In genomic region chr3:21936616-21937015, GRCm38 (mm10) we compare ENCODE assay signal across 8 mouse cellular contexts.
DNase-seq lines count a peak whose midpoint lies in the region; ATAC-seq and TF ChIP-seq lines count a peak whose summit lies in the region.

No protein-coding gene starts in this region.

- no peaks in the 10 kb centered on the region for H3K79me2 ChIP-seq in heart, adult 2 months (replicated peaks; ENCODE audit: control insufficient read depth, insufficient read depth, low read length)
- H3K79me2 ChIP-seq in CH12.LX (replicated peaks; ENCODE audit: control insufficient read depth, extremely low read depth, insufficient read depth, poor library complexity, severe bottlenecking): no peaks in the 10 kb centered on the region

- ATAC-seq in embryonic facial prominence, embryonic 11.5 days (replicated peaks; ENCODE audit: insufficient number of reproducible peaks, low FRiP score, low TSS enrichment, low read depth): peak; percentile 20
- ATAC-seq in intestine, embryonic 16.5 days: peak; percentile 4
- no peak; the same call in 1 of the 2 replicates for ATAC-seq in midbrain, embryonic 15.5 days (replicated peaks)
- no peak for ATAC-seq in activated CD4-positive, CD25-positive, alpha-beta regulatory T cell, adult 4 months

- WGBS in heart, adult 2 months: 48% methylated on average over 8 of the region's 8 CpGs
- 9% methylated on average over 8 of the region's 8 CpGs for WGBS in embryonic facial prominence, embryonic 11.5 days
- 26% methylated on average over 8 of the region's 8 CpGs for WGBS in intestine, embryonic 16.5 days
- 11% methylated on average over 8 of the region's 8 CpGs for WGBS in midbrain, embryonic 15.5 days

- H3K27me3 ChIP-seq in heart, adult 2 months (ENCODE audit: control insufficient read depth, insufficient read depth, low read length): no peaks in the 10 kb centered on the region
- no peaks in the 10 kb centered on the region for H3K27me3 ChIP-seq in CH12.LX (replicated peaks)
- H3K27me3 ChIP-seq in embryonic facial prominence, embryonic 11.5 days (ENCODE audit: control insufficient read depth, insufficient read depth, low read length): no peaks in the 10 kb centered on the region
- H3K27me3 ChIP-seq in intestine, embryonic 16.5 days (replicated peaks; ENCODE audit: control insufficient read depth, insufficient read depth, low read length): no peaks in the 10 kb centered on the region
- H3K27me3 ChIP-seq in midbrain, embryonic 15.5 days (replicated peaks): no peaks in the 10 kb centered on the region

- peaks cover 9% of the 10 kb centered on the region for H3K4me1 ChIP-seq in heart, adult 2 months (ENCODE audit: control insufficient read depth, insufficient read depth, low read length)
- H3K4me1 ChIP-seq in CH12.LX (ENCODE audit: control insufficient read depth in 1 of 2, insufficient read depth in 2 of 2): peaks cover 17 to 81% of the 10 kb centered on the region in 2 experiments
- H3K4me1 ChIP-seq in embryonic facial prominence, embryonic 11.5 days (ENCODE audit: control insufficient read depth, insufficient read depth, low read length): peaks cover 5% of the 10 kb centered on the region
- peaks cover 27% of the 10 kb centered on the region for H3K4me1 ChIP-seq in intestine, embryonic 16.5 days (ENCODE audit: control insufficient read depth, insufficient read depth, low read length)
- H3K4me1 ChIP-seq in midbrain, embryonic 15.5 days: peaks cover 38% of the 10 kb centered on the region

- no peak for TF ChIP-seq EP300 in heart, adult 2 months (IDR thresholded peaks at IDR 0.05; ENCODE audit: insufficient read depth, low read depth, low read length)
- no peak for TF ChIP-seq EP300 in CH12.LX (IDR thresholded peaks at IDR 0.05; ENCODE audit: low read length)

- H3K9ac ChIP-seq in heart, adult 2 months (ENCODE audit: low read depth, low read length): no peak overlapping the region
- peak overlapping the region; percentile 66 for H3K9ac ChIP-seq in CH12.LX (ENCODE audit: insufficient read depth, low read depth)
- no peak overlapping the region; the same call in 1 of the 2 replicates for H3K9ac ChIP-seq in embryonic facial prominence, embryonic 11.5 days (replicated peaks; ENCODE audit: low read length)
- H3K9ac ChIP-seq in intestine, embryonic 16.5 days (ENCODE audit: low read depth, low read length): peak overlapping the region; percentile 22; the same call in 1 of the 2 replicates
- no peak overlapping the region for H3K9ac ChIP-seq in midbrain, embryonic 15.5 days

- H3K27ac ChIP-seq in heart, adult 2 months: peak overlapping the region; percentile 47
- peak overlapping the region; percentile 81 for H3K27ac ChIP-seq in CH12.LX (ENCODE audit: insufficient read depth, low read depth)
- no peak overlapping the region for H3K27ac ChIP-seq in embryonic facial prominence, embryonic 11.5 days (replicated peaks; ENCODE audit: low read depth, low read length)
- H3K27ac ChIP-seq in intestine, embryonic 16.5 days (ENCODE audit: low read length): no peak overlapping the region
- H3K27ac ChIP-seq in midbrain, embryonic 15.5 days: peak overlapping the region; percentile 89

- intact Hi-C loops in heart, adult 2 months (cut with DNase I): loop anchor here (1.0 to 10.0 kb wide), 9 partner anchors 16 to 512 kb away; partner anchors contain the start of gene Tbl1xr1
- intact Hi-C loops in heart, postnatal 36 days (cut with DNase I): loop anchor here (1.0 to 10.0 kb wide), 9 partner anchors 16 to 662 kb away; partner anchors contain the start of gene Tbl1xr1

- dilution Hi-C loops in CH12.LX (cut with MboI; ENCODE audit: extremely low pct_ligation_motif_present, extremely low pct_unique_long_range_greater_than_20kb, low sequenced_read_pairs): no loop called here

- H3K4me2 ChIP-seq in CH12.LX (ENCODE audit: insufficient read depth, low read depth, poor library complexity, severe bottlenecking): peak overlapping the region; percentile 93
- H3K4me2 ChIP-seq in embryonic facial prominence, embryonic 11.5 days (ENCODE audit: low read depth, low read length): no peak overlapping the region
- peak overlapping the region; percentile 49 for H3K4me2 ChIP-seq in intestine, embryonic 16.5 days (ENCODE audit: low read depth, low read length)
- peak overlapping the region; percentile 53 for H3K4me2 ChIP-seq in midbrain, embryonic 15.5 days

- no peaks in the 10 kb centered on the region for H3K9me3 ChIP-seq in CH12.LX (replicated peaks; ENCODE audit: low read length)
- no peaks in the 10 kb centered on the region for H3K9me3 ChIP-seq in embryonic facial prominence, embryonic 11.5 days (replicated peaks; ENCODE audit: control insufficient read depth, low read length)
- H3K9me3 ChIP-seq in intestine, embryonic 16.5 days (ENCODE audit: control insufficient read depth, low read length): no peaks in the 10 kb centered on the region
- H3K9me3 ChIP-seq in midbrain, embryonic 15.5 days: no peaks in the 10 kb centered on the region

- TF ChIP-seq POLR2A in heart, adult 2 months (IDR thresholded peaks at IDR 0.05; ENCODE audit: insufficient read depth, low read depth, low read length): no peak
- TF ChIP-seq POLR2A in CH12.LX (IDR thresholded peaks at IDR 0.05; ENCODE audit: low read depth, low read length): peak; percentile 51

- peaks cover 4% of the 10 kb centered on the region; the same call in 1 of the 2 replicates for H3K36me3 ChIP-seq in heart, adult 2 months (ENCODE audit: control insufficient read depth, insufficient read depth, low read length)
- no peaks in the 10 kb centered on the region for H3K36me3 ChIP-seq in CH12.LX (replicated peaks in 1 of 2; ENCODE audit: control insufficient read depth in 1 of 2, insufficient read depth in 1 of 2, low read length in 1 of 2)
- no peaks in the 10 kb centered on the region for H3K36me3 ChIP-seq in embryonic facial prominence, embryonic 11.5 days (replicated peaks; ENCODE audit: control insufficient read depth, insufficient read depth, low read depth, low read length)
- H3K36me3 ChIP-seq in intestine, embryonic 16.5 days (ENCODE audit: control insufficient read depth, insufficient read depth, low read length): no peaks in the 10 kb centered on the region
- H3K36me3 ChIP-seq in midbrain, embryonic 15.5 days (replicated peaks): no peaks in the 10 kb centered on the region

- H3K4me3 ChIP-seq in heart, adult 2 months: no peak overlapping the region
- peak overlapping the region; percentile 36 to 52 (median 48) for H3K4me3 ChIP-seq in CH12.LX (replicated peaks in 1 of 3; ENCODE audit: low read depth in 2 of 3, low read length in 2 of 3, poor library complexity in 1 of 3)
- H3K4me3 ChIP-seq in embryonic facial prominence, embryonic 11.5 days (ENCODE audit: low read depth, low read length): no peak overlapping the region
- H3K4me3 ChIP-seq in intestine, embryonic 16.5 days (ENCODE audit: low read length): no peak overlapping the region
- H3K4me3 ChIP-seq in midbrain, embryonic 15.5 days: no peak overlapping the region

- in situ Hi-C loops in CH12.LX (cut with MboI; ENCODE audit: low pct_ligation_motif_present, low pct_unique_long_range_greater_than_20kb, low sequenced_read_pairs): loop anchor here (5.0 to 25.0 kb wide), 4 partner anchors 136 to 1274 kb away; no protein-coding TSS in a partner anchor

- TF ChIP-seq RAD21 in CH12.LX (IDR thresholded peaks at IDR 0.05; ENCODE audit: low read depth, low read length): no peak; the same call in none of the 2 replicates

- no peak for DNase-seq in heart, adult 2 months
- DNase-seq in heart, postnatal 36 days: no peak
- DNase-seq in CH12.LX (ENCODE audit: extremely low read depth): no peak
- no peak for DNase-seq in embryonic facial prominence, embryonic 11.5 days (ENCODE audit: low spot score)
- DNase-seq in layer of hippocampus, postnatal 25 days (ENCODE audit: extremely low spot score in 1 of 2, low spot score in 1 of 2): no peak

- TF ChIP-seq CTCF in heart, adult 2 months (IDR thresholded peaks at IDR 0.05): no peak
- no peak for TF ChIP-seq CTCF in CH12.LX (conservative IDR thresholded peaks at IDR 0.05 in 1 of 2, IDR thresholded peaks at IDR 0.05 in 1 of 2; ENCODE audit: low read depth in 2 of 2, low read length in 2 of 2)

TF ChIP-seq in CH12.LX, 34 proteins besides CTCF, POLR2A, EP300 and RAD21:
- TF ChIP-seq IRF4 (IDR thresholded peaks at IDR 0.05; ENCODE audit: low read depth, low read length) (no peak), JUN (IDR thresholded peaks at IDR 0.05; ENCODE audit: insufficient read depth, low read depth, low read length) (no peak), ZMIZ1 (IDR thresholded peaks at IDR 0.05; ENCODE audit: low read depth, low read length) (no peak), TCF12 (IDR thresholded peaks at IDR 0.05; ENCODE audit: low read depth, low read length) (no peak), BHLHE40 (IDR thresholded peaks at IDR 0.05; ENCODE audit: low read depth, low read length) (no peak; the same call in 1 of the 2 replicates), ZC3H11A (IDR thresholded peaks at IDR 0.05; ENCODE audit: low read depth, low read length) (no peak), ZNF384 (IDR thresholded peaks at IDR 0.05; ENCODE audit: low read depth, low read length) (no peak), ELF1 (IDR thresholded peaks at IDR 0.05; ENCODE audit: low read depth, low read length) (no peak), USF1 (IDR thresholded peaks at IDR 0.05; ENCODE audit: low read depth, low read length) (no peak), MEF2A (IDR thresholded peaks at IDR 0.05; ENCODE audit: borderline replicate concordance, low read depth, low read length) (no peak), USF2 (conservative IDR thresholded peaks at IDR 0.05; ENCODE audit: low read depth, low read length) (no peak), ZKSCAN1 (IDR thresholded peaks at IDR 0.05; ENCODE audit: borderline replicate concordance, low read depth, low read length) (no peak), SMC3 (IDR thresholded peaks at IDR 0.05; ENCODE audit: low read depth, low read length) (no peak), RCOR1 (conservative IDR thresholded peaks at IDR 0.05; ENCODE audit: low read depth, low read length) (no peak)

Comparison
In these comparisons a context has a peak if more than half of its experiments do, and no peak if none do; other contexts are left out.
1. H3K27ac ChIP-seq: peak in heart, adult 2 months (single experiment), CH12.LX (single experiment) and midbrain, embryonic 15.5 days (single experiment); none in embryonic facial prominence, embryonic 11.5 days (single experiment) and intestine, embryonic 16.5 days (single experiment).
2. H3K4me3 ChIP-seq: peak in CH12.LX (3 of 3); none in heart, adult 2 months (single experiment), embryonic facial prominence, embryonic 11.5 days (single experiment), intestine, embryonic 16.5 days (single experiment) and midbrain, embryonic 15.5 days (single experiment).
3. H3K9ac ChIP-seq: peak in CH12.LX (single experiment) and intestine, embryonic 16.5 days (single experiment); none in heart, adult 2 months (single experiment), embryonic facial prominence, embryonic 11.5 days (single experiment) and midbrain, embryonic 15.5 days (single experiment).
4. ATAC-seq: peak in embryonic facial prominence, embryonic 11.5 days (single experiment) and intestine, embryonic 16.5 days (single experiment); none in midbrain, embryonic 15.5 days (single experiment) and activated CD4-positive, CD25-positive, alpha-beta regulatory T cell, adult 4 months (single experiment).